Mouse (Mus musculus): ENCODE data around the gene Lca5. TPM values are rescaled to one million over a fixed set of nuclear protein-coding genes. Genes with fewer than 3 reads are reported as not detected.

The Lca5 gene
- total RNA-seq, 2 experiments from 2014 or later, result 2.4 to 3.6 TPM

- no peak for DNase-seq (ENCODE audit: low spot score)
- intact Hi-C loops (cut with DNase I), result no loop called here
These were observed 98.2 kb downstream of the Lca5 start for GRCm38 (mm10) chr9:83342491-83343370.

Other genes starting within 250 kb of the Lca5 start
- gene Sh3bgrl2, start 107.2 kb upstream of the Lca5 start, total RNA-seq (2021), result 1 to 10 TPM; 3.9 to 4.8 TPM